Mouse (Mus musculus) forebrain, embryonic 10.5 days (tissue): ENCODE measurements around the gene Usp46. TPM values are rescaled to one million over a fixed set of nuclear protein-coding genes. Genes with fewer than 3 reads are reported as not detected.
"Not testable (repeated sequence)": the region's sequence is repeated elsewhere in the genome, so short reads cannot be mapped to it uniquely, and the experiment has no call there.

Experiments used
- DNase-seq: peaks from one replicate; pipeline ENCODE4 v3.0.0-alpha.2; 2017; ENCODE audit warnings: low spot score; ENCODE audit errors: extremely low spot score
- H3K27ac ChIP-seq: fragments of 300-500 bp; sonication (generic); 2 replicates; pipeline ENCODE4 v1.5.1; 2016; ENCODE audit warnings: mild to moderate bottlenecking
- H3K27me3 ChIP-seq: fragments of 300-500 bp; sonication (generic); 2 replicates; pipeline ENCODE4 v1.6.1; 2016; ENCODE audit warnings: mild to moderate bottlenecking; ENCODE audit not compliant: poor library complexity, severe bottlenecking
- H3K36me3 ChIP-seq: fragments of 300-500 bp; sonication (generic); replicated peaks from 2 replicates; pipeline ENCODE4 v1.6.1; 2016; ENCODE audit warnings: mild to moderate bottlenecking, moderate library complexity
- H3K4me1 ChIP-seq: fragments of 300-500 bp; sonication (generic); 2 replicates; pipeline ENCODE4 v1.6.1; 2016
- H3K4me3 ChIP-seq: fragments of 300-500 bp; sonication (generic); 2 replicates; pipeline ENCODE4 v1.5.1; 2016; ENCODE audit warnings: mild to moderate bottlenecking, moderate library complexity
- H3K9me3 ChIP-seq: fragments of 300-500 bp; sonication (generic); 2 replicates; pipeline ENCODE4 v1.6.1; 2016; ENCODE audit warnings: mild to moderate bottlenecking, moderate library complexity
- WGBS: fragments of 180-500 bp; shearing (Covaris S2); methylation state at CpG from one replicate; pipeline ENCODE4 v1.1.7; 2016; 5-methylcytosine and 5-hydroxymethylcytosine counted together
- polyA plus RNA-seq: library from polyadenylated mRNA; unstranded; fragments of >200 nt; fragmentation: Nextera tagmentation; extraction: Ambion mirVana; gene quantifications from 2 replicates; pipeline ENCODE4 v1.2.1, GENCODE M21; 2016

Usp46 gene
- polyA plus RNA-seq, 1 experiment from 2014 or later = 35.6 TPM

DNA sequence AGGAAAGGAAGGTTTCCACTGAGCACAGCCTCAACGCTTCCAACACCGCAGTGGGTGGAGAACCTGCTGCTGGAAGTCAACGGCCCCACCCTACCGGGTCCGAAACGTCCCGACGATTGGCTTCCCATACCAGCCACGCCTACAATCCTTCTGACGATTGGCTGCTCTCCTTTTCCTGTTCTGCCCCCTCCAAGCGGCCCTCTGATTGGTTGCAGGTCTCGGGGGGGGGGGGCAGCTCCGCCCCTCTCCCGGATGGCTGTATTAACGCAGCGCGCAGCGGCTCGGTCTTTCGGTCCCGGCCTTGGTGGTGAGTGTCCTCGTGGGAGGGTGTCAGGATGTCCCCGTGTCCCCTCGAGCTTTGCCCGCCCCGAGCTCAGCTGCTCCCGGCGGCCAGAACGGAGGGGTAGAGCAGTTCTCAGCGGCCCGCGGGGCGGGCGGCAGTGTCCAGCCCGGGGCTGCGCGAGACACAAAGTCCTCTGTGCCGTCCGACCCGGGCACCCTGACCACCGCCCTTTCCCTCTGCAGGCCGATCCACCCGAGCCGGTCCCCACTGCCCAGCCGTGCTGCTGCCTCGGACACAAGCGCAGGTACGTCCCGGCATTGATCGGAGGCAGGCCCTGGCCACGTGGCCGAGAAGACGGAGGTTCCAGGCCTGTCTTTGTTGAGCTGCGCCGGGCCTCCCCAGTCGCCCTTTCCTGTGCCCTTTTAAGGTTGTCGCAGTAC is 24.8 kb upstream of the Usp46 start:
- under 1% methylated on average over 57 of the region's 57 CpGs for WGBS

DNA sequence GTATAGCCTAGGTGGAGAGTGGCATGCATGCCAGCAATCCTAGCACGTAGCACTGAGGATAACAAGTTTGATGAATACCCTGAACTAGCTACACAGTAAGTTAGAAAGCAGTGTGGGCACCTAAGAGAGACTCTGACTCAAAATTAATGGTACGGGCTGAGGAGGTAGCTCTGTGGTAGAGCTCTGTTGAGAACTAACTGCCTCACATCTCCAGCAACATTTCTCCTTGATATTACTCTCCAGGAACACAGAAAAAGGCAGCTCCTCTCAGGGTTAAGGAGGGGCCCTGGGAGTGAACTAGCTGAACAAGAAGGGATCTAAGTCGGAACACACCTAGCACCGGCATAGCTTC is 24.2 kb upstream of the Usp46 start:
- Histone ChIP-seq H3K36me3 (peaks cover 37% of the 10 kb centered on the region), H3K4me1 (peaks cover 21% of the 10 kb centered on the region), H3K27ac (peak overlapping the region; percentile 99), H3K4me3 (peak overlapping the region; percentile 99), H3K9me3 (no peaks in the 10 kb centered on the region; the same call in 1 of the 2 replicates), H3K27me3 (no peaks in the 10 kb centered on the region)
- DNase-seq = no peak
- 49% methylated on average over 4 of the region's 4 CpGs for WGBS

More for the DNA sequence above, 24.8 kb upstream of the Usp46 start:
- DNase-seq = peak; percentile 95
- Histone ChIP-seq H3K27ac (peak overlapping the region; percentile 99), H3K36me3 (peaks cover 43% of the 10 kb centered on the region), H3K9me3 (no peaks in the 10 kb centered on the region; the same call in 1 of the 2 replicates), H3K4me1 (peaks cover 21% of the 10 kb centered on the region), H3K27me3 (no peaks in the 10 kb centered on the region), H3K4me3 (peak overlapping the region; percentile 99)

DNA sequence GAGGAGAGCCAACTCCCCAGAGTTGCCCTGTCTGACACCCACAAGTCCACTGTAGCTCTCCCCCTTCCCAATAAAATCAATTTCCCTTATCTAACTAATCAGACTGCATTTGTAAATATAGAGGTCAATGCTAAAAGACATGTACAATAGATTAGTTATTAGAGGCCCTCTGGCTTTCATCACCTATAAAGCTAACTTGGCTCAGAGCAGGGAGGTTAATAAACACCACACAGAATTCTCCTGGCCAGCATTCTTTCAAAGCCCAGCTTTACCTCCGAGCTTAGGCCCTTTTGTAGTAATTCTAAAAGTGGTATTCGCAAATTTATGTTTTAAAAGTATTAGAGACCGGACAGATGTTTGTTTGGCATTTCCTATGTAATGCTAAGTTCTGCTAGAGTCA is 21.4 kb upstream of the Usp46 start:
- Histone ChIP-seq H3K36me3 (peaks cover 9% of the 10 kb centered on the region), H3K9me3 (no peaks in the 10 kb centered on the region; the same call in 1 of the 2 replicates), H3K4me1 (peaks cover 15% of the 10 kb centered on the region), H3K4me3 (no peak overlapping the region), H3K27ac (no peak overlapping the region), H3K27me3 (no peaks in the 10 kb centered on the region)
- no peak for DNase-seq
- WGBS = 83% methylated on average over 3 of the region's 3 CpGs

DNA sequence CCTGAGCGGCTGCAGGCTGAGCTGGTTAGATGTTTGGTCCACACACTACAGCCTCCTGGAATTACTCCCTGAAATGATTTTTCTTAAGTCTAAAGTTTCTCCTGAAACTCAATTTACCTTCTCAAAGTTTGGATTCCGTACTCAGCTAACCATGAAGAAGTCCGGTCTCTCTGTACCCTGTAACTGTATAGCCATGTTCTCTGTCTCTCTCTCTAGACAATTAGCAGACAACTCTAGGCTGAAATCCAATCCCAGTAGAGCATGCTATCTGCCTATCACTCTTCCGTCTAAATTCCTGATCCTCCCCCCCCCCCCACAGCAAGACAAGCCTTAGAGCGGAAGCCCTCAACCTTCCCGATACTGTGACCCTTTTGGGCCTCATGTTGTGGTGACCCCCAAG is 13.5 kb upstream of the Usp46 start:
- WGBS = 93% methylated on average over 6 of the region's 6 CpGs
- DNase-seq = no peak
- H3K27me3 ChIP-seq = peaks cover 18% of the 10 kb centered on the region
- no peaks in the 10 kb centered on the region for H3K9me3 ChIP-seq
- H3K4me1 ChIP-seq = peaks cover 11% of the 10 kb centered on the region
- H3K27ac ChIP-seq = no peak overlapping the region
- H3K36me3 ChIP-seq = no peaks in the 10 kb centered on the region
- H3K4me3 ChIP-seq = no peak overlapping the region

DNA sequence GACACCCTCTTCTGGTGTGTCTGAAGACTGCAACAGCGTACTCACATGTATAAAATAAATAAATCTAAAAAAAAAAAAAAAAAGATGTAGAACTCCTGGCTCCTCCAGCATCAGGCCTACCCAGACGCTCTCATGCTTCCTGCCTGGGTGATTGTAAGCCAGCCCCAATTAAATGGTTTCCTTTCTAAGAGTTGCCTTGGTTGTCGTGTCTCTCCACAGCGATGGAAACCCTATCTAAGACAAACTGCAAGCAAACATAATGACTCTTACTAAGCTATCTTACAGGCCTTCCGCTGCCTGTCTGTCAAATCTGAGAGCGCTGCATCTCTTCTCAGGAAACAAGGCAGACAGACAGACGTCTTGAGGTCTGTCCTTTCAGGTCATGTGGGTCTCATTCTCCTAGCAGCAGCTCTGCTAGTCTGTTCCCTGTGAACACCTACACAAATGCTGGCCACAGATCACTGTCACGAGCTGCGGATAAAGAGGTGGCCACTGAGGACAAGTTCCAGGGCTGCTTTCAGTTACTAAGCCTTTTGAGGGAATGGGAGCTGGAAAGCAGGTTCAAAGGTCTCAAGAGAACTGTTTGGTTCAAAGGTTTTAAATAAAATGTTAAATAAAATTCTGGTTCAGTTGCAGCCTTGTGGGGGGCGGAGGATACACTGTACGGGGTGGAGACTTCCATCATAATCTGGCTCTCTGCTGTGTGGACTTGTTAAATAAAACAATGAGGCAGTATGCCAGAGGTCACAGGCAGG is 10.8 kb upstream of the Usp46 start:
- no peak for DNase-seq
- H3K27me3 ChIP-seq = peaks cover 34% of the 10 kb centered on the region
- no peak overlapping the region for H3K4me3 ChIP-seq
- no peaks in the 10 kb centered on the region for H3K36me3 ChIP-seq
- whole genome bisulfite sequencing = 83% methylated on average over 11 of the region's 11 CpGs
- peaks cover 17% of the 10 kb centered on the region for H3K4me1 ChIP-seq
- H3K27ac ChIP-seq = no peak overlapping the region
- H3K9me3 ChIP-seq = no peaks in the 10 kb centered on the region

DNA sequence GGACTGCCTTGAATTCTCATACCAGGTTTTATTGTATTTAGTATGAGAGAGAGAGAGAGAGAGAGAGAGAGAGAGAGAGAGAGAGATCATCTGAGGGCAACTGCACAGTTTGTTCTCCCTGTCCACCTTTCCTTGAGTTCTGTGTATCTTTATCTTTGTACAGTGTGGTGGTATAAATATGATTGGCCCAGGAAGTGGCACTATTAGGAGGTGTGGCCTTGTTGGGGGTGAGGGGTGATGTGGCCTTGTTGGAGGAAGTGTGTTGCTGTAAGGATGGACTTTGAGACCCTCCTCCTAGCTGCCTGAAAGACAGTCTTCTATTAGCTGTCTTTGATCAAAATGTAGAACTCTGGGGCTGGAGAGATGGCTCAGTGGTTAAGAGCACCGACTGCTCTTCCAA is 10.2 kb upstream of the Usp46 start:
- no peak for DNase-seq
- 92% methylated on average over 1 of the region's 1 CpGs for WGBS
- H3K36me3 ChIP-seq = no peaks in the 10 kb centered on the region

DNA sequence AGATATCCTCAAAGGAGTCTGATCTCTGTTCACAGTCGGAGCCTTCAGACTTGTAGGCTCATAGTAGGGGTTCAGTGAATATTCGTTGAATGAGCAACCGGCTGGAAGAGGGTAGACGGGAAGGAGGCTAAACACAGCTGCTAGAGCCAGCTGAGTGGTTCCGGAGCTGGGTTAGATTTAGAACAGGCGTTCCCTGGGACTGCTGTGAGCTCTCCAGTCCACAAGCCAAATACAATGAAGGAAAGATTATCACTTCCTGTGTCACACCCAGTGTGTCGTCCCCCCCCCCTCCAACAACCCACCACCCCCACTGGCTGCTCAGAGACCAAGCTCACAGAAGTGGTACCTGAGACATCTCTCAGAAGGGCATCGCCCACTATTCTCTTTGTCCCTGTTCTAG is 9.7 kb upstream of the Usp46 start:
- H3K9me3 ChIP-seq = no peaks in the 10 kb centered on the region
- H3K4me3 ChIP-seq = no peak overlapping the region
- no peak overlapping the region for H3K27ac ChIP-seq
- H3K27me3 ChIP-seq = peaks cover 34% of the 10 kb centered on the region
- H3K4me1 ChIP-seq = peaks cover 17% of the 10 kb centered on the region
- DNase-seq = no peak
- no peaks in the 10 kb centered on the region for H3K36me3 ChIP-seq
- WGBS = 33% methylated on average over 8 of the region's 8 CpGs

More for the DNA sequence above, 10.2 kb upstream of the Usp46 start:
- Histone ChIP-seq H3K27me3 (peaks cover 34% of the 10 kb centered on the region), H3K27ac (no peak overlapping the region), H3K4me1 (peaks cover 17% of the 10 kb centered on the region), H3K9me3 (no peaks in the 10 kb centered on the region), H3K4me3 (no peak overlapping the region)

DNA sequence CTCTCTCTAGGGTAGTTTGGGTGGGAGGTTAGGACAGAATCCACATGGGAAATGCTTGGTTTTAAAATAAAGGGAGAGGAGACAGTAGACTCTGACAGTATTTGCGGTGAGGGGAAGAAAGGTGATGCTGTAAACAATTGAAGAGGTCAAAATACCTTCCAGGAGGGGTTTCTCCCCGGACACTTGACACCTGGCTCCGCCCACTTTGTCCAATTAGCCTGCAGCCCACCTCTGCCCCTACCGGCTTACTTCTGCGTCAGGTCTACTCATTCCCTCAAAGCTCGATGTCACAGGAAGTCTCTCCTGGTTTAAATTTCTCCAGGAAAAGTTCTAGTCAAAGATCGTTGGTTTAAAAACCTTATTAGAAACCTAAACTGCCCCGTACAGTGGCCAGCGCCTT is 8.5 kb upstream of the Usp46 start:
- H3K4me1 ChIP-seq = peaks cover 17% of the 10 kb centered on the region
- peaks cover 34% of the 10 kb centered on the region for H3K27me3 ChIP-seq
- H3K4me3 ChIP-seq = peak overlapping the region; percentile 29
- no peak for DNase-seq
- no peaks in the 10 kb centered on the region for H3K9me3 ChIP-seq
- no peak overlapping the region for H3K27ac ChIP-seq
- H3K36me3 ChIP-seq = no peaks in the 10 kb centered on the region
- WGBS = 3% methylated on average over 9 of the region's 9 CpGs

DNA sequence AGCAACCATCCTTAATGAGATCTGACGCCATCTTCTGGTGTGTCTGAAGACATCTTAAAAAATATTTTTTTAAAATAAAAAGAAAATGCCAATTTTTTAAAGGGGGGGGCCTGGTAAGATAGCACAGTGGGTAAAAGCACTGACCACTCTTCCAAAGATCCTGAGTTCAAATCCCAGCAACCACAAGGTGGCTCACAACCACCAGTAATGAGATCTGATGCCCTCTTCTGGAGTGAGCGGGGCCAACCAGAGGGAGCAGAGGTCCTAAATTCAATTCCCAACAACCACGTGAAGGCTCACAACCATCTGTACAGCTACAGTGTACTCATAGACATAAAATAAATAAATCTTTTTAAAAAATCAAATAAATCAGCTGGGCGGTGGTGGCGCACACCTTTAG is 2.3 kb upstream of the Usp46 start:
- not testable (repeated sequence) for H3K27ac ChIP-seq, H3K27me3 ChIP-seq, H3K9me3 ChIP-seq, DNase-seq, H3K36me3 ChIP-seq, H3K4me3 ChIP-seq
- peaks cover 33% of the 10 kb centered on the region for H3K4me1 ChIP-seq
- WGBS = 88% methylated on average over 5 of the region's 5 CpGs

DNA sequence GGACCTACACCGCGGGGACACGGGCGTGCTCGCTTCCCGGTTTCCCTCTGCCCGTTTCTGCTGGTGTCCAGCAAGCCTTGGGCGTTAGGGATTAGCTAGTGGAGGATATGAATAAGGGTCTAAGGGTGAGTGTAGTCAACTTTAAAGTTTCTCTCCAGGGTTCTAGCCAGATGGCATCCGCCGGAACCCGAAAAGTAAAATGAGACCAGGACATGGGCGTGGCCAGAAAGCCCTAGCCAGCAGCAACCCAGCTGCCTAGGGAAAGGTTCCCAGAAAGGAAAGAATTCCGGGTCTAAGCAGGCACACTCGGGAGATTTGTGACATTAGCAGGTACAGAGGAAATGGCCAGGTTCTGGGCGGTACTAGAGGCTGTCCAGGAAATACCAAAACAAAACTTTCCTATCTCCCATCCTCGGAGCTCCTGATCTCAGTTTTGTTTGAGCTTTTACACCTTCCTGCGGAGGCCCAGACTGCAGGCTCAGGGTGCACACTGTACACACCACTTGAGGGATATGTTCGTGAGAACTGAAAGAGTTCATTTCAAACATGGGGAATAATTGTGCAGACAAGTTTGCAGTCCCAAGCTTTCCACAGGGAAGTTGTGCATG is 587 bp upstream of the Usp46 start:
- peak overlapping the region; percentile 97 for H3K27ac ChIP-seq
- H3K4me1 ChIP-seq = peaks cover 43% of the 10 kb centered on the region
- no peaks in the 10 kb centered on the region for H3K27me3 ChIP-seq
- 3% methylated on average over 18 of the region's 18 CpGs for WGBS
- peak; percentile 75 for DNase-seq
- H3K36me3 ChIP-seq = 0 out of 2 replicates have a peak, but pooled peaks cover under 1% of the 10 kb centered on the region
- no peaks in the 10 kb centered on the region for H3K9me3 ChIP-seq
- H3K4me3 ChIP-seq = peak overlapping the region; percentile 95

DNA sequence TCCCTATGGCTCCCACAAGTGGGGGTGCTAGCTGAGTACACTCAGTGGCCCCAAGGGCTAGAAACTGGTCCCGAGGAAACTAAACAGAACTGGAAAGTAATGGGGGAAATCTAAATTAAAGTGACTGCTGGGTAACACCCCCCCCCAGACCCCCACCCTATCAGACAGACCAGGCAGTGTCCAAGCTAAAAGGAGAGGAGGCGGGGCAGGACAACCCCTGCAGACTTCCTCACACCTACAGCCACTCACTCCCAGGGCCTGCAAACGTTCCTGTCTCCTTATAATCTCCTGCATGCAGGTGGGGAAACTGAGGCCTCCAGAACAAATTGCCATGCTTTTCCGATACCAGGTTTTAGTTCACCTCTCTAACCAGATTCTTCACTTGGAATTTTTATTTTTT is 885 bp downstream of the Usp46 start:
- Histone ChIP-seq H3K36me3 (0 out of 2 replicates have a peak, but pooled peaks cover 6% of the 10 kb centered on the region), H3K4me3 (peak overlapping the region; percentile 95), H3K4me1 (peaks cover 43% of the 10 kb centered on the region), H3K27me3 (no peaks in the 10 kb centered on the region), H3K9me3 (no peaks in the 10 kb centered on the region), H3K27ac (peak overlapping the region; percentile 97)
- no peak for DNase-seq
- WGBS = 13% methylated on average over 4 of the region's 4 CpGs

DNA sequence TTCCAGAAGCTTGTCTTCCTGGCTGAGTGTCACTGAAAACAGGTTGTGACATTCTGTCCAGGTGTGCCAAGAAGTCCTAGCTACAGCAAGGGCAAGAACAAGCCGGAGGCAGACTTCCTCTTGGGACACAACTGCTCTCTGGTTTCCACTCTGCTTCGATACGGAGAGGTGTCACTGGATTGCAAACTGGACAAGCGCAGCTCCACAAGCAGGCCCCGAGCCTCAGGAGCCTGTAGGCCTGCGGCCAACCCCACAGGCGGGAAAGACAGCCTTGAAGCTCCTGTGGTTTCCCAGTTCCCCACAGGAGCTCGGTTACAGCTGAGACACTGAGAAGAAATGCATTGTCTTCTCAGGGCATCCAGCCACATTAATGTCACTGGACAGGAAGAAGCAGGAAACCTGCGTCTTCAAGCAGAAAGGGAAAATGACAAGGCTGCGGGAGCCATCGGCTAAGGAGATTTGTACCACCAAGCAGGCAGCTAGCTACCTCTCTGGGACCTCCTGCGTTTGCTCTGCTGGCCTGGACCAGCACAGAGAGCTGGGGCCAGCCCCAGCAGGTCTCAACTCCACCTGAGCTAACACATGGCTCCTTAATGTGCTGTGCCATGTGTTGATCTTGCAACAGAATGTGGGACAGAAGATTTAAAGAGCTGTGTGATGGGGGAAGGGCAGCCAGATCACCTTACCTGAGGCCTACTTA is 1.7 kb downstream of the Usp46 start:
- Histone ChIP-seq H3K4me3 (peak overlapping the region; percentile 95), H3K4me1 (peaks cover 44% of the 10 kb centered on the region), H3K36me3 (0 out of 2 replicates have a peak, but pooled peaks cover 6% of the 10 kb centered on the region), H3K27me3 (no peaks in the 10 kb centered on the region), H3K27ac (peak overlapping the region; percentile 97), H3K9me3 (no peaks in the 10 kb centered on the region)
- no peak for DNase-seq
- WGBS = 43% methylated on average over 12 of the region's 12 CpGs
